Mouse (Mus musculus): Measurements from ENCODE around the gene Tmem163.

- TF ChIP-seq CTCF (conservative IDR thresholded peaks at IDR 0.05; ENCODE audit: insufficient read depth, insufficient read length, low read depth, low read length), result no peak
- no peak for TF ChIP-seq POLR2A (IDR thresholded peaks at IDR 0.05; ENCODE audit: low read depth, low read length)
These were observed 2.2 kb downstream of the Tmem163 start for GRCm38 (mm10) chr1:127677131-127677631.
